Comparison of ENCODE assay signal across 8 mouse cellular contexts in the genomic region with DNA sequence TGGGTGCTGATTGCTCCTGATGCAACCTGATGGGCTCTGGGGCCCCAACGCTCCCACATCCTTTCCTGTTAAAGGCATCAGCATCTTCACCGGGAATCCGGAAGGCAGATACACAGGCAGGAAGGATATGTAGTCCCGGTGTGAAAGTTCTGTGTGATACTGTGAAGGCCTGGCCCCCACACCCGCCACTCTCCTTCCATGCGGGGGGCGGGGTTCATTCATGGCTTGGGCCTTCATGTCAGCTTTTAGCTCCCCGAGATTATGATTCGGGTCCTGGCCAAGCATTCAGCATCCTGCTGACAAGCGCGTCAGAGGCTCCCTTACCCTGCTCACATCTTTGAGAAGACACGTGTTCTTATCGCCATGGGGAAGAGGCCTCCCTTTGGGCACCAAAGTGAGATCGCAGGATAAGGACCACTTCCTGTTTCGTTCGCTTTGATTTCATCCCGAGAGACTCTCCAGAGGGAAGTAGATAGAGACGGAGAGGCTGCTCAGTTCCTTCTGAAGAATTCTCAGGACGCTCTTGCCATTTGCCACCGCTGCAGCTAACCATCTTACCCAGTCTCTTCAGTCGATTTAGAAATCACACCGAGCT. TPM values are rescaled to one million over a fixed set of nuclear protein-coding genes. Genes with fewer than 3 reads are reported as not detected.
A peak's percentile ranks its signal among the peaks of the same experiment; 100 is the strongest.
DNase-seq lines count a peak whose midpoint lies in the region; ATAC-seq and TF ChIP-seq lines count a peak whose summit lies in the region.

No protein-coding gene starts in this region.

- H3K27ac ChIP-seq in heart, postnatal 0 days (ENCODE audit: low read depth), result 0 out of 2 replicates have a peak overlapping the region, but pooled peaks have one; percentile 13
- H3K27ac ChIP-seq in cerebellum, adult 2 months (ENCODE audit: insufficient read depth, low read length), result no peak overlapping the region

- peak; percentile 60 for ATAC-seq in heart, postnatal 0 days (ENCODE audit: insufficient read depth, low read depth)

- no peak for TF ChIP-seq POLR2A in cerebellum, adult 2 months (IDR thresholded peaks at IDR 0.05; ENCODE audit: borderline replicate concordance, insufficient read depth, low read length)

- peak overlapping the region; percentile 51 for H3K4me2 ChIP-seq in heart, postnatal 0 days (ENCODE audit: low read depth, low read length)

- peak overlapping the region; percentile 30 for H3K4me3 ChIP-seq in heart, postnatal 0 days (ENCODE audit: low read depth, low read length)
- no peak overlapping the region for H3K4me3 ChIP-seq in cerebellum, adult 2 months (replicated peaks; ENCODE audit: insufficient read depth, low read depth, low read length)

- no peaks in the 10 kb centered on the region for H3K27me3 ChIP-seq in heart, postnatal 0 days (ENCODE audit: control insufficient read depth, insufficient read depth, low read length)
- no peaks in the 10 kb centered on the region for H3K27me3 ChIP-seq in cerebellum, adult 2 months (ENCODE audit: control insufficient read depth, insufficient read depth, low read length)

- H3K36me3 ChIP-seq in heart, postnatal 0 days (replicated peaks; ENCODE audit: control insufficient read depth, insufficient read depth, low read length), result no peaks in the 10 kb centered on the region

- DNase-seq in thymus, postnatal 0 days (ENCODE audit: low spot score), result peak; percentile 23
- no peak for DNase-seq in thymus, postnatal 25 days
- no peak for DNase-seq in heart, postnatal 0 days (ENCODE audit: low spot score)
- peak; percentile 38 to 59 for DNase-seq in kidney, postnatal 4 days
- DNase-seq in testis, postnatal 10 days (ENCODE audit: low spot score), result peak; percentile 45
- DNase-seq in ovary, postnatal 14 days (ENCODE audit: low spot score), result no peak
- no peak for DNase-seq in cerebellum, adult 2 months
- DNase-seq in cerebellum, postnatal 4 days (ENCODE audit: low spot score in 2 of 2), result no peak

- no peaks in the 10 kb centered on the region for H3K9me3 ChIP-seq in heart, postnatal 0 days (replicated peaks; ENCODE audit: control insufficient read depth, low read length)

- no peak overlapping the region for H3K9ac ChIP-seq in heart, postnatal 0 days (replicated peaks; ENCODE audit: low read depth, low read length)

- peaks cover 10% of the 10 kb centered on the region; the same call in 1 of the 2 replicates for H3K4me1 ChIP-seq in heart, postnatal 0 days (ENCODE audit: control insufficient read depth, insufficient read depth)
- no peaks in the 10 kb centered on the region for H3K4me1 ChIP-seq in cerebellum, adult 2 months (ENCODE audit: control insufficient read depth, insufficient read depth, low read length)

- TF ChIP-seq EP300 in heart, postnatal 0 days (IDR thresholded peaks at IDR 0.05; ENCODE audit: low read depth), result no peak

- WGBS in heart, postnatal 0 days, result 17% methylated on average over 22 of the region's 22 CpGs
- WGBS in cerebellum, adult 2 months, result 46% methylated on average over 22 of the region's 22 CpGs

- no peak for TF ChIP-seq CTCF in heart, postnatal 0 days (IDR thresholded peaks at IDR 0.05; ENCODE audit: low read depth)
- no peak for TF ChIP-seq CTCF in cerebellum, adult 2 months (IDR thresholded peaks at IDR 0.05; ENCODE audit: borderline replicate concordance, insufficient read depth, low read depth, low read length)

RNA-seq across cellular contexts. Expression of gene Pomp, which starts 34.8 kb away (rescaled TPM):
- 682 and 692 TPM in 2 replicates for polyA plus RNA-seq in thymus, postnatal 0 days (2015; fragmentation: Nextera tagmentation; extraction: Ambion mirVana)
- total RNA-seq in heart, postnatal 0 days (2014; rRNA removed; ENCODE audit: low replicate concordance), result 116 and 247 TPM in 2 replicates
- polyA plus RNA-seq in heart, postnatal 0 days (2015; fragmentation: Nextera tagmentation; extraction: Ambion mirVana), result 312 and 325 TPM in 2 replicates
- polyA plus RNA-seq in cerebellum, adult 2 months (2012; rRNA removed), result 254 and 260 TPM in 2 replicates

Comparison
In these comparisons a context has a peak if more than half of its experiments do, and no peak if none do; other contexts are left out.
1. DNase-seq: peak in thymus, postnatal 0 days (single experiment), kidney, postnatal 4 days (2 of 2) and testis, postnatal 10 days (single experiment); none in thymus, postnatal 25 days (single experiment), heart, postnatal 0 days (single experiment), ovary, postnatal 14 days (single experiment), cerebellum, adult 2 months (0 of 2) and cerebellum, postnatal 4 days (0 of 2).